Mouse (Mus musculus): ENCODE measurements around the gene Sphkap. TPM values are rescaled to one million over a fixed set of nuclear protein-coding genes. Genes with fewer than 3 reads are reported as not detected.
A peak's percentile ranks its signal among the peaks of the same experiment; 100 is the strongest.

Gene Sphkap
- 24.0 and 30.0 TPM in 2 replicates for polyA plus RNA-seq (2014; fragmentation: Nextera tagmentation; extraction: Ambion mirVana)

GRCm38 (mm10) chr1:83408021-83408464 is at the start of gene Sphkap:
Gene Sphkap (minus strand): TSS chr1:83408200.
- peak within 1 kb of the TSS; percentile 75 for H3K4me2 ChIP-seq
- no peaks in the 10 kb centered on the region for H3K4me1 ChIP-seq (ENCODE audit: control insufficient read depth, insufficient read depth, low read length)
- H3K9ac ChIP-seq (ENCODE audit: low read depth, low read length): peak within 1 kb of the TSS; percentile 73
- no peaks in the 10 kb centered on the region for H3K27me3 ChIP-seq (ENCODE audit: control insufficient read depth, insufficient read depth, low read length)
- H3K4me3 ChIP-seq (ENCODE audit: low read depth, low read length): peak within 1 kb of the TSS; percentile 56
- WGBS (ENCODE audit: insufficient replicate concordance): under 1% methylated on average over 16 of the region's 16 CpGs
- H3K27ac ChIP-seq (ENCODE audit: low read depth, low read length): peak within 1 kb of the TSS; percentile 64
- peak; percentile 81 for ATAC-seq (replicated peaks; ENCODE audit: insufficient number of reproducible peaks, low FRiP score, low TSS enrichment)
- no peaks in the 10 kb centered on the region for H3K9me3 ChIP-seq (replicated peaks; ENCODE audit: control insufficient read depth, low read length)
- H3K36me3 ChIP-seq (ENCODE audit: control insufficient read depth, insufficient read depth, low read length): no peaks in the 10 kb centered on the region

DNA sequence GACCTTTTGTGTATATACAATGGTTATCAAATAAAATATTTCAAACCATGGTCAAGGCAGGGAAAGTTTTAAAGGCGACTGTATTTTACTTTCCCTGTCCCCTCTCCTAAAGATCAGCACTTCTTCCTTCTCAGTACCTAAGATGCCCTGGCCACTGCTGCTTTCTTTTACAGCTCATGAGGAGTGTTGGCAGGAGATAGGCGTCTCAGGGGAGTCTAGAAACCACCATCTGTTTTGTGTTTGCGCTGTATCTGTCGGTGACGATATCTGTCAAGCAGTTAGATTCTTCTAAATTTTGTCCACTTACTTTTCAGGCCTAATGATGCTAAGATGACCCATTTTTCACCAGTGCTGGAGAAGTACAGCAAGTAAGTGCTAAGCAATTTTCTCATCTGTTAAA is 43.3 kb upstream of the Sphkap start:
- H3K4me1 ChIP-seq (ENCODE audit: control insufficient read depth, insufficient read depth, low read length): no peaks in the 10 kb centered on the region
- H3K36me3 ChIP-seq (ENCODE audit: control insufficient read depth, insufficient read depth, low read length): no peaks in the 10 kb centered on the region
- no peak overlapping the region for H3K4me3 ChIP-seq (ENCODE audit: low read depth, low read length)
- no peak for ATAC-seq (replicated peaks; ENCODE audit: insufficient number of reproducible peaks, low FRiP score, low TSS enrichment)
- WGBS (ENCODE audit: insufficient replicate concordance): 38% methylated on average over 5 of the region's 5 CpGs
- no peaks in the 10 kb centered on the region for H3K27me3 ChIP-seq (ENCODE audit: control insufficient read depth, insufficient read depth, low read length)
- H3K9me3 ChIP-seq (replicated peaks; ENCODE audit: control insufficient read depth, low read length): no peaks in the 10 kb centered on the region
- no peak overlapping the region for H3K4me2 ChIP-seq
- no peak overlapping the region for H3K9ac ChIP-seq (ENCODE audit: low read depth, low read length)
- H3K27ac ChIP-seq (ENCODE audit: low read depth, low read length): no peak overlapping the region

DNA sequence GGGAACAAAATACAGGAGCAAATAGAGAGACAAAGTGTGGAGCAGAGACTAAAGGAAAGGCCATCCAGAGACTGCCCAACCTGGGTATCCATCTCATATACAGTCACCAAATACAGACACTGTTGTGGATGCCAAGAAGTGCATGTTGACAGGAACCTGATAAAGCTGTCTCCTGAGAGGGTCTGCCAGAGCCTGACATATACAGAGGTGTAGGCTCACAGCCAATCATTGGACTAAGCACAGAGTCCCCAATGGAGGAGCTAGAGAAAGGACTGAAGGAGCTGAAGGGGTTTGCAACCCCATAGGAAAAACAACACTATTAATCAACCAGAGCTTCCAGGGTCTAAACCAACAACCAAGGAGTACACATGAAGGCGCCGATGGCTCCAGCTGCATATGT is 32.4 kb upstream of the Sphkap start:
- no peaks in the 10 kb centered on the region for H3K36me3 ChIP-seq (ENCODE audit: control insufficient read depth, insufficient read depth, low read length)
- H3K4me3 ChIP-seq (ENCODE audit: low read depth, low read length): no peak overlapping the region
- H3K4me2 ChIP-seq: no peak overlapping the region
- H3K27me3 ChIP-seq (ENCODE audit: control insufficient read depth, insufficient read depth, low read length): no peaks in the 10 kb centered on the region
- no peaks in the 10 kb centered on the region for H3K4me1 ChIP-seq (ENCODE audit: control insufficient read depth, insufficient read depth, low read length)
- H3K9me3 ChIP-seq (replicated peaks; ENCODE audit: control insufficient read depth, low read length): no peaks in the 10 kb centered on the region
- no peak for ATAC-seq (replicated peaks; ENCODE audit: insufficient number of reproducible peaks, low FRiP score, low TSS enrichment)
- WGBS (ENCODE audit: insufficient replicate concordance): 75% methylated on average over 2 of the region's 2 CpGs
- H3K27ac ChIP-seq (ENCODE audit: low read depth, low read length): no peak overlapping the region
- no peak overlapping the region for H3K9ac ChIP-seq (ENCODE audit: low read depth, low read length)

- H3K4me1 ChIP-seq (ENCODE audit: control insufficient read depth, insufficient read depth, low read length): no peaks in the 10 kb centered on the region
- no peak overlapping the region for H3K4me3 ChIP-seq (ENCODE audit: low read depth, low read length)
- no peak overlapping the region for H3K9ac ChIP-seq (ENCODE audit: low read depth, low read length)
- no peaks in the 10 kb centered on the region for H3K36me3 ChIP-seq (ENCODE audit: control insufficient read depth, insufficient read depth, low read length)
- no peak overlapping the region for H3K4me2 ChIP-seq
- no peaks in the 10 kb centered on the region for H3K27me3 ChIP-seq (ENCODE audit: control insufficient read depth, insufficient read depth, low read length)
- 87% methylated on average over 3 of the region's 3 CpGs for WGBS (ENCODE audit: insufficient replicate concordance)
- H3K9me3 ChIP-seq (replicated peaks; ENCODE audit: control insufficient read depth, low read length): no peaks in the 10 kb centered on the region
- ATAC-seq (replicated peaks; ENCODE audit: insufficient number of reproducible peaks, low FRiP score, low TSS enrichment): no peak
- H3K27ac ChIP-seq (ENCODE audit: low read depth, low read length): no peak overlapping the region
Observed at GRCm38 (mm10) chr1:83433932-83434331, 25.9 kb upstream of the Sphkap start.

DNA sequence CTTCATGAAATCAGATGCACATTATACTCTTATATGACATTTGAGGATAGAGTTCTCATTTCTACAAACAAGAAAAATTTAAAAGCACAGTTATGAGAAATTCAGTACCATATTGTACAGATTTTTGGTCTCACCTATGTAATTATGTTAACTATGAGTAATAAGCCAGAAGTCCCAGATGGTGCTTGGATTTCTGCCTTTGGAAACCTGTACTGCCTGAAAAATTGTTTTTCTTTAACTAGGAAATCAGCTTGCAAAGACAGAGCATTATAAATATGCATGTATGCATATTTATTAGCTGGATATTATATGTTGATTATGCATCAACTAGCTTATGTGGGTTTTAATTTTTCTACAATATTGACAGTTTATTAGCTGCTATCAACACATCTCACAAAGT is 21.9 kb upstream of the Sphkap start:
- ATAC-seq (replicated peaks; ENCODE audit: insufficient number of reproducible peaks, low FRiP score, low TSS enrichment): no peak
- Histone ChIP-seq H3K4me1 (ENCODE audit: control insufficient read depth, insufficient read depth, low read length) (no peaks in the 10 kb centered on the region), H3K27ac (ENCODE audit: low read depth, low read length) (no peak overlapping the region)

GRCm38 (mm10) chr1:83407616-83408015 is 384 bp downstream of the Sphkap start:
- ATAC-seq (replicated peaks; ENCODE audit: insufficient number of reproducible peaks, low FRiP score, low TSS enrichment): peak; percentile 40; the same call in 1 of the 2 replicates
- H3K9ac ChIP-seq (ENCODE audit: low read depth, low read length): peak overlapping the region; percentile 73
- no peaks in the 10 kb centered on the region for H3K4me1 ChIP-seq (ENCODE audit: control insufficient read depth, insufficient read depth, low read length)
- peak overlapping the region; percentile 64; the same call in 1 of the 2 replicates for H3K27ac ChIP-seq (ENCODE audit: low read depth, low read length)
- 1% methylated on average over 11 of the region's 11 CpGs for WGBS (ENCODE audit: insufficient replicate concordance)
- no peaks in the 10 kb centered on the region for H3K9me3 ChIP-seq (replicated peaks; ENCODE audit: control insufficient read depth, low read length)
- H3K27me3 ChIP-seq (ENCODE audit: control insufficient read depth, insufficient read depth, low read length): no peaks in the 10 kb centered on the region
- no peaks in the 10 kb centered on the region for H3K36me3 ChIP-seq (ENCODE audit: control insufficient read depth, insufficient read depth, low read length)
- H3K4me3 ChIP-seq (ENCODE audit: low read depth, low read length): peak overlapping the region; percentile 56
- H3K4me2 ChIP-seq: peak overlapping the region; percentile 75

More for the DNA sequence above, 21.9 kb upstream of the Sphkap start:
- Histone ChIP-seq H3K9ac (ENCODE audit: low read depth, low read length) (no peak overlapping the region), H3K9me3 (replicated peaks; ENCODE audit: control insufficient read depth, low read length) (no peaks in the 10 kb centered on the region), H3K4me2 (no peak overlapping the region), H3K27me3 (ENCODE audit: control insufficient read depth, insufficient read depth, low read length) (no peaks in the 10 kb centered on the region), H3K36me3 (ENCODE audit: control insufficient read depth, insufficient read depth, low read length) (no peaks in the 10 kb centered on the region), H3K4me3 (ENCODE audit: low read depth, low read length) (no peak overlapping the region)

DNA sequence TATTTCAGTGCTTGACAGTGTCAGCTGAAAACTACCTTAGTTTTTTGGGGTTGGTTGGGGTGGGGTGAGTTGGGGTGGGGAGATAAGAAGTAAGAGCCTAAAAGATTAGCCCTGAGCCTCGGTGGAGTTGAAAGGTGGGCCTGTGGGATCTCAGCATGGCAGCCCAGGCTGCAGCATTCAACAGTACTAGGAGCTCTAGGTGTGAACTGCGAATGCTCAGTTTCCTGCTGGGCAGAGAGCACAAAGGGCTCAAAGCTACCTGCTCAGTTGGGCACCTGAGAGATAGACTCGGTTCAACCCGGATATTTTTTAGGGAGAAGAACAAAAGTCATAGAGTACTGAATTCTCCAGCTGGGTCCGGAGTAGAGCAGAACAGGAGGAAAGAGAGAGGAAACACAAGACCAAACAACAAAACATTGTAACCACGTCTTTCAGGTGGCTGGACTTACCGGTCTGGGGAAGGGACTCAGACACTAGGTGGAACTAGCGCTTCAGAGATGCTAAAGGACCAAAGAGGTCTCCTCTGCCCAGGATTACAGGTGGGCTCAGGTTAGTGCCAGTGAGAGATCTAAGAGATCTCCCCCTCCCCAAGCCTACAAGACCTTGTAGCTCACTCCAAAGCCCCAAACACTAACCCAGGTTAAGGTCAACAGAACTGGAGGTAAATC is 984 bp downstream of the Sphkap start:
- 2% methylated on average over 8 of the region's 8 CpGs for WGBS (ENCODE audit: insufficient replicate concordance)
- H3K4me2 ChIP-seq: peak overlapping the region; percentile 75
- no peaks in the 10 kb centered on the region for H3K4me1 ChIP-seq (ENCODE audit: control insufficient read depth, insufficient read depth, low read length)
- H3K9me3 ChIP-seq (replicated peaks; ENCODE audit: control insufficient read depth, low read length): no peaks in the 10 kb centered on the region
- peak overlapping the region; percentile 73 for H3K9ac ChIP-seq (ENCODE audit: low read depth, low read length)
- H3K36me3 ChIP-seq (ENCODE audit: control insufficient read depth, insufficient read depth, low read length): no peaks in the 10 kb centered on the region
- peak overlapping the region; percentile 64 for H3K27ac ChIP-seq (ENCODE audit: low read depth, low read length)
- ATAC-seq (replicated peaks; ENCODE audit: insufficient number of reproducible peaks, low FRiP score, low TSS enrichment): no peak; the same call in 1 of the 2 replicates
- H3K4me3 ChIP-seq (ENCODE audit: low read depth, low read length): peak overlapping the region; percentile 56
- H3K27me3 ChIP-seq (ENCODE audit: control insufficient read depth, insufficient read depth, low read length): no peaks in the 10 kb centered on the region

DNA sequence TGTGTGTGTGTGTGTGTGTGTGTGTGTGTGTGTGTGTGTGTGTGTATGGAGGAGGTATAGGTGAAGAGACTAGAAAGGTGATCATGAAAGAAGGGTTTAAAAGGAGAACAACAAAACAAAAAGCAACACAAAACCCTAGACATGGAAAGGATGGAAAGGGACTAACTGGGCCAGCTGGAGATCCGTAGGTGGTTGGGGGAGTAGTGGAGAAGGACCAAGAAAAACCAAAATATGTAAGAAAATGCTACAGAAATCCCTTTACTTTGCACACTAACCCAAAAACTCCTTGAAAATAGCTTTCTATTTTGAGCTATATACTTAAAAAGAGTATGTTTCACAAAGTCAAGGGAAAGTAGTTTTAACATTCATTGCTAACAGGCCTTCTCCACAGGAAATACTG is 6.9 kb downstream of the Sphkap start:
- Histone ChIP-seq H3K27ac (ENCODE audit: low read depth, low read length) (no peak overlapping the region), H3K27me3 (ENCODE audit: control insufficient read depth, insufficient read depth, low read length) (no peaks in the 10 kb centered on the region), H3K36me3 (ENCODE audit: control insufficient read depth, insufficient read depth, low read length) (no peaks in the 10 kb centered on the region), H3K4me1 (ENCODE audit: control insufficient read depth, insufficient read depth, low read length) (no peaks in the 10 kb centered on the region), H3K9ac (ENCODE audit: low read depth, low read length) (no peak overlapping the region), H3K4me3 (ENCODE audit: low read depth, low read length) (no peak overlapping the region), H3K4me2 (no peak overlapping the region), H3K9me3 (replicated peaks; ENCODE audit: control insufficient read depth, low read length) (no peaks in the 10 kb centered on the region)
- 79% methylated on average over 1 of the region's 1 CpGs for WGBS (ENCODE audit: insufficient replicate concordance)
- no peak for ATAC-seq (replicated peaks; ENCODE audit: insufficient number of reproducible peaks, low FRiP score, low TSS enrichment)

DNA sequence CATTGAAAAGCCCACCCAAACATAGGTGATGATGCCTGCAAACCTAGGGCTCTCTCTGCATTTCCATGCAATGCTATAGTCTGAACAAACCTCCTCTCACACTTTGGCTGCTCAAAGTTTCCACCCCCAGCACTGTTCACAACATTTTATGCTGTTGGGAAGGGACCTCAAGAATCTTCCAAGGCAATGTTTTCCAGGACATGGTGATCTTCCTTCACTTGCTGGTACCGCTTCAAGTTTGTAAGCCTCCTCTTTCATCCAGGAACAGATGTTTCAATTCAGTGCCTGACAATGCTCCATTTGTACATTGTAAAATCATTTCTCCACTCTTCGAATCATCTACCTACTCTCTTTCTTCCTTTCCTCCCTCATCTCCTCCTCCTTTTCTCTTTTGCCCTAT is 11.7 kb downstream of the Sphkap start:
- Histone ChIP-seq H3K4me3 (ENCODE audit: low read depth, low read length) (no peak overlapping the region), H3K27me3 (ENCODE audit: control insufficient read depth, insufficient read depth, low read length) (no peaks in the 10 kb centered on the region), H3K9ac (ENCODE audit: low read depth, low read length) (no peak overlapping the region), H3K4me1 (ENCODE audit: control insufficient read depth, insufficient read depth, low read length) (no peaks in the 10 kb centered on the region), H3K27ac (ENCODE audit: low read depth, low read length) (no peak overlapping the region), H3K9me3 (replicated peaks; ENCODE audit: control insufficient read depth, low read length) (no peaks in the 10 kb centered on the region), H3K36me3 (ENCODE audit: control insufficient read depth, insufficient read depth, low read length) (no peaks in the 10 kb centered on the region), H3K4me2 (no peak overlapping the region)
- no peak for ATAC-seq (replicated peaks; ENCODE audit: insufficient number of reproducible peaks, low FRiP score, low TSS enrichment)
- 83% methylated on average over 2 of the region's 2 CpGs for WGBS (ENCODE audit: insufficient replicate concordance)
